ENCODE assay signal across 8 mouse cellular contexts in the genomic region with DNA sequence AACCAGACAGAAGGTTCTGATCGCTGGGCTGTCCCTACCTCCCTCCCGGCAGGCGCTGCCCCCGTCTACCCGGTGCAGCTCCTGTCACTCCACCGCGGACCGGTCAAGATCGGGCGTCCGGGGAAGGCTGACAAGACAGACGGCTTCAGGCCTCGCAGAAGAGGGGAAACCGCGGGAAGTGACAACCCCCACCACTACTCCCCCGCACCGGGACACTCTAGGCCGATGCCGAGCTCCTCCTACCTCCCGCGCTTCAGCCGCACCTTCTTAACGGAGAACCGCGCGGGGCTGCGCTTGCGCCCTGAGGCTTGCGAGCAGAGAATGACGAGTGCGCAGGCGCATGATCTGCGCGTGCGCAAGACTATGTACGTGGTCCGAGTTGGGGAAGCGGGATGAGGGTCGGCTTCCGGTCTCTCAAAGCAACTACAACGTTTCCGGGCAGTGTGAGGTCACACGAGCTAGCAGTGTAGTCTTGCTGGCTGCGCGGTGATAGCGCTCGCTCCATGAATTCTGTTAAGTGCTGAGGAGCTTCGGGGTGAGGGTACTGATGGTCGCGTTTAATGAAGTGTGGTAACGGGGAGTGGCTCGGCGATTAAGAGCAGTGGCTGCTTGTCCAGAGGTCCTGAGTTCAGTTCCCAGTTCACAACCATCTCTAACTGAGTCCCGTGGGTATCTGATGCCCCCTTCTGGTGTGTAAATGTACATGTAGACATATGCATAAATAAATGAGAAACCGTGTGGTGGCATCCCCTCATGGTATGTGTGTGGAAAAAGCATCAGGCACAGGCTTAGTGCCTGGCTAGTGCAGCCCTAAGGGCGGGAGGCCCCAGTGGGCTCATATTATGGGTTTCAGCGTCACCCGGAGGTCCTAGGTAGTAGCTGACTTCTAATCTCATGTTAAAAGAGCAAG. TPM values are rescaled to one million over a fixed set of nuclear protein-coding genes. Genes with fewer than 3 reads are reported as not detected.
A peak's percentile ranks its signal among the peaks of the same experiment; 100 is the strongest.
DNase-seq lines count a peak whose midpoint lies in the region; ATAC-seq and TF ChIP-seq lines count a peak whose summit lies in the region.

A gene (minus strand): TSS at position 282 of the 910 bp plus-strand sequence.

- peak; percentile 48 for TF ChIP-seq CTCF in gastrocnemius, adult 2 months (IDR thresholded peaks at IDR 0.05)
- peak; percentile 70 for TF ChIP-seq CTCF in hindbrain, postnatal 0 days (IDR thresholded peaks at IDR 0.05; ENCODE audit: low read depth)
- TF ChIP-seq CTCF in left cerebral cortex, adult 2 months (IDR thresholded peaks at IDR 0.05): peak; percentile 50

- no peaks in the 10 kb centered on the region for H3K9me3 ChIP-seq in hindbrain, postnatal 0 days (ENCODE audit: low read length)

- peak; percentile 99 for DNase-seq in ZHBTc4 (ENCODE audit: low read depth, low spot score)
- peak; percentile 96 for DNase-seq in gastrocnemius, adult 2 months
- peak; percentile 99 for DNase-seq in hindbrain, postnatal 0 days (ENCODE audit: low spot score)
- DNase-seq in left cerebral cortex, adult 2 months (ENCODE audit: extremely low spot score in 1 of 2, low spot score in 2 of 2): peak; percentile 96 to 97
- DNase-seq in right cerebral cortex, adult 2 months (ENCODE audit: low spot score in 2 of 2): peak; percentile 96 to 97
- DNase-seq in urinary bladder, postnatal 14 days (ENCODE audit: low spot score): peak; percentile 94

- WGBS in hindbrain, postnatal 0 days: 1% methylated on average over 58 of the region's 58 CpGs

- peak within 1 kb of the TSS; percentile 80 for H3K9ac ChIP-seq in hindbrain, postnatal 0 days (replicated peaks; ENCODE audit: low read length)

- intact Hi-C loops in gastrocnemius, adult 2 months (cut with DNase I): loop anchor here (2.0 to 10.0 kb wide), 3 partner anchors 95 to 259 kb away; a partner anchor contains a TSS
- intact Hi-C loops in left cerebral cortex, adult 2 months (cut with DNase I): loop anchor here (5.0 to 10.0 kb wide), 2 partner anchors 96 to 259 kb away; a partner anchor contains a TSS

- peak within 1 kb of the TSS; percentile 96 for H3K27ac ChIP-seq in gastrocnemius, adult 2 months
- H3K27ac ChIP-seq in hindbrain, postnatal 0 days: peak within 1 kb of the TSS; percentile 86
- peak within 1 kb of the TSS; percentile 81 for H3K27ac ChIP-seq in left cerebral cortex, adult 2 months

- H3K4me2 ChIP-seq in hindbrain, postnatal 0 days (ENCODE audit: low read depth, low read length): peak within 1 kb of the TSS; percentile 76

- peak; percentile 93 for ATAC-seq in common myeloid progenitor, adult 5-6 weeks (replicated peaks; ENCODE audit: low read depth, poor library complexity, severe bottlenecking)
- peak; percentile 99 for ATAC-seq in hindbrain, postnatal 0 days
- ATAC-seq in megakaryocyte, adult 5-6 weeks (ENCODE audit: poor library complexity, severe bottlenecking): peak; percentile 93

- H3K36me3 ChIP-seq in hindbrain, postnatal 0 days (ENCODE audit: insufficient read depth, low read length): peaks cover 19% of the 10 kb centered on the region

- H3K27me3 ChIP-seq in hindbrain, postnatal 0 days (ENCODE audit: insufficient read depth, low read length): no peaks in the 10 kb centered on the region

- peaks cover 5% of the 10 kb centered on the region for H3K4me1 ChIP-seq in hindbrain, postnatal 0 days (ENCODE audit: insufficient read depth, low read length)

- H3K4me3 ChIP-seq in gastrocnemius, adult 2 months: peak within 1 kb of the TSS; percentile 92
- peak within 1 kb of the TSS; percentile 78 for H3K4me3 ChIP-seq in hindbrain, postnatal 0 days (ENCODE audit: low read length)
- peak within 1 kb of the TSS; percentile 75 for H3K4me3 ChIP-seq in left cerebral cortex, adult 2 months

RNA-seq across cellular contexts. Expression of the gene that starts here (rescaled TPM):
- total RNA-seq in common myeloid progenitor, adult 5-6 weeks (2017): 23.5 and 33.1 TPM in 2 replicates
- 1 to 10 TPM; 8.1 to 10.0 TPM for total RNA-seq in gastrocnemius, adult 2 months (2021)
- total RNA-seq in hindbrain, postnatal 0 days (2014; rRNA removed): 28.1 and 35.9 TPM in 2 replicates
- polyA plus RNA-seq in hindbrain, postnatal 0 days (2015; fragmentation: Nextera tagmentation; extraction: Ambion mirVana): 15.1 and 15.4 TPM in 2 replicates
- 10 to 100 TPM; 50.4 to 54.7 TPM for total RNA-seq in left cerebral cortex, adult 2 months (2021)
- total RNA-seq in megakaryocyte, adult 5-6 weeks (2015): 18.7 and 23.5 TPM in 2 replicates
- total RNA-seq in megakaryocyte, adult 5-6 weeks (2017): 19.2 and 34.6 TPM in 2 replicates

Comparison
In these comparisons a context has a peak if more than half of its experiments do, and no peak if none do; other contexts are left out.
1. Peak in every context shown above with its lines: DNase-seq, ATAC-seq, H3K4me3 ChIP-seq and H3K27ac ChIP-seq.